Mouse (Mus musculus) cerebellum, adult 2 months (tissue): ENCODE measurements at regions not wholly inside any gene's neighbourhood (a gene's known extent, or its start where the extent isn't known, plus 50 kb on each side); places are given as distances from the start of the nearest gene placed in this dataset.

Source experiments
- CTCF ChIP-seq: fragments of 200-500 bp; IDR thresholded peaks from 2 replicates; pipeline ENCODE4 v1.5.1; 2011; ENCODE audit warnings: low read depth, mild to moderate bottlenecking, control low read depth, low read length, moderate library complexity, borderline replicate concordance; ENCODE audit not compliant: insufficient read depth
- POLR2A ChIP-seq: fragments of 200-500 bp; IDR thresholded peaks from 2 replicates; pipeline ENCODE4 v1.6.1; 2011; ENCODE audit warnings: low read length, control low read depth, borderline replicate concordance; ENCODE audit not compliant: insufficient read depth

GRCm38 (mm10) chr15:41977649-41978231 lies 1843.6 kb downstream of the 9330182O14Rik start:
- no peak for TF ChIP-seq POLR2A
- TF ChIP-seq CTCF, result no peak
